Mouse (Mus musculus) neutrophil, adult 5-6 weeks (primary cell): ENCODE results near the gene Mrgprh. TPM values are rescaled to one million over a fixed set of nuclear protein-coding genes. Genes with fewer than 3 reads are reported as not detected.

Experiments
- ATAC-seq: fragments of 151-379, 151-347 bp; 2 replicates; pipeline ENCODE4 v1.8.0; 2017; ENCODE audit warnings: mild to moderate bottlenecking, moderate TSS enrichment; ENCODE audit not compliant: insufficient number of reproducible peaks, poor library complexity, low FRiP score, severe bottlenecking; ENCODE audit errors: extremely low read depth
- total RNA-seq: library from RNA; stranded (forward); fragments of 200-1000 nt; gene quantifications from 2 replicates; pipeline ENCODE4 v1.2.3, GENCODE M21; 2017

The Mrgprh gene
- not detected in 2 replicates for total RNA-seq

- no peak for ATAC-seq
These were observed at the start of gene Mrgprh for GRCm38 (mm10) chr17:12875734-12876133. Mrgprh (plus strand) TSS chr17:12876034.

- no peak for ATAC-seq
These were observed 45.5 kb upstream of the Mrgprh start for GRCm38 (mm10) chr17:12830351-12830750.

DNA sequence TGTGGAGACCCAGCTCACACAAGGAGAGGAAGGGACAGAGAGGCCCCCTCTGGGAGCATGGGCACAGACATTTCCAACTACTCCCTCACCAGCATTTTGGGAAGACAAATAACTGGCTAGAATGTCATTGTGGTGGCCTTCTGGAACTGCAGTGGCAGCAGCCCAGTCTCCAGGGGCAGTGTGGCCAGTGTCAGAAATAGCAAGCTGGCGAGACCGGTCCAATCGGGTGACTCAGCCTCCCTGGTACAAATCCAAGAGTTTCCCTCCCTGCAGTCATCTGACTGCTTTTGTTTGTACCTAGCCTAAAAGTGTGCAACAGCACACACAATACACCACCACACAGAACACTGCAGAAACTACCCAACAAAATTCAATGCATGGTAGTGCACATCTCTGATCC is 43.6 kb upstream of the Mrgprh start:
- no peak for ATAC-seq

GRCm38 (mm10) chr17:12832657-12833056 is 43.2 kb upstream of the Mrgprh start:
- no peak for ATAC-seq

DNA sequence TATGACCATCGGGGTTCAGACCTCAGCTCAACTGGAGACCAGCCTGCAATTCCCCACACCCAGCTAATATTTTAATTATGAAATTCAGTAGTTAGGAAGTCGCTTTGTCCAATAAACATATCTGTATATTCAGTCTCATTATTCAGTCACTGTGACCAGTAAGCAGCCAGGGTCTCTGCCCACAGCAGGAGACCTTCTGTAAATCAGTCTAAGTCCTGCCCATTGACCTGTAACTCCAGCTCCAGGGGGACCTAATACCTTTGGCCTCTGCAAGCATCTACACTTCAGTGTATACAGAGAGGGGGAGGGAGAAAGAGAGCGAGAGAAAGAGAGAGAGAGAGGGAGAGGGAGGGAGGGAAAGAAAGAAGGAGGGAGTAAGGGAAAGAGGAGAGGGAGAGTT is 41.5 kb upstream of the Mrgprh start:
- ATAC-seq = no peak

- ATAC-seq = no peak
These were observed 41.0 kb upstream of the Mrgprh start for GRCm38 (mm10) chr17:12834826-12835225.

DNA sequence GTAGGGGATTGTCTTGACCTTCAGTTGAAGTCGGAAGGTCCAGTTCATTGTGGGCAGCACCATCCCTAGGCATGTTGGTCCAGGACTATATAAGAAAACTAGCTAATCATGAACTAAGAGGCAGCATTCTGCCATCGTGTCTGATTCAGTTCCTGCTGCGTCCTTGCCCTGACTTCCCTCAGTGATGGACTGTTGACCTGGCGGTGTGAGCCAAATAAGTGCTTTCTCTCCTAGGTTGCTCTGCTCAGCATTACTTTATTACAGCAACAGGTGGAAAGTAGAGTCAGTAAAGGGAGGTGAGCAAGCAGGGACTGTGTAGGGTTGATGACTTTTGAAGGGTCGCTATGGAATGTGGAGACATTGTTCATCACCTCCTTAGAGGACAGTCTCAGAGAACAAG is 40.1 kb upstream of the Mrgprh start:
- no peak for ATAC-seq

DNA sequence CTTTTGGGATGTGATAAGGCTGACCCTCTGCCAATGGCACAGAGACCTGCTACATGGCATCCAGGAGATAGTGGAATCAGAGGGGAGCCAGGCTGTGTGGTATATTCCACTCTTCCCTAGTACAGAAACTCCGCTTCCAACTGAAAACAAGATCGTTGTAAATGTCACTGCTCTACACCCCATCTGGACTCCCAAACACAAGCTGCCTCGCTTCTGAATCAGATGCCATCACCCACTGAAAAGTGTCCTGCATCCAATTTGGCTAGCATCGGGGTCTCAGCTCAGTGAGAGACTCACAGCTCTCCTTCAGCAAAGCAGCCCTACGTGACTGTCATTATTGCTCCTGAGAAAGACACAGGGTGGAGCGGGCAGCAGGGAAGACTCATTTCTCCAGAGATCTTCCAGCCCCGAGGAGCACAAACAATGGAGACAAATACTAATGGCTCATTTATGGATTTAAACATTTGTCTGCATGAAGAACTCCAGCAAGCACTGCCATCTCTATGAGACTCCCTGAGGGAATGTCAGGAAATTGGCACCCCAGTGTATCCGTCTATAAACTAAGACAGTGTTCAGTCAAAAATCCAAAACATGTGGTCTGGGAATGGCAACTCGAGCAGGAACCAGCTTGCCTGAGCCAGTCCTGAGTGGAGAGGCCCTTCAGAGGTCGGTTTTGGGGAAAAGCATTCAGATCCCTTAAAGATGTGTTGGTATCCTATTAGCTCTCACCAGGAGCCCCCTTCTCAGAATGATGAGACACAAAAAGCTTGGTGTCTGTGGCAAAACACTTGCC is 36.2 kb upstream of the Mrgprh start:
- no peak for ATAC-seq

- no peak for ATAC-seq
These were observed 32.0 kb upstream of the Mrgprh start for GRCm38 (mm10) chr17:12843826-12844225.

DNA sequence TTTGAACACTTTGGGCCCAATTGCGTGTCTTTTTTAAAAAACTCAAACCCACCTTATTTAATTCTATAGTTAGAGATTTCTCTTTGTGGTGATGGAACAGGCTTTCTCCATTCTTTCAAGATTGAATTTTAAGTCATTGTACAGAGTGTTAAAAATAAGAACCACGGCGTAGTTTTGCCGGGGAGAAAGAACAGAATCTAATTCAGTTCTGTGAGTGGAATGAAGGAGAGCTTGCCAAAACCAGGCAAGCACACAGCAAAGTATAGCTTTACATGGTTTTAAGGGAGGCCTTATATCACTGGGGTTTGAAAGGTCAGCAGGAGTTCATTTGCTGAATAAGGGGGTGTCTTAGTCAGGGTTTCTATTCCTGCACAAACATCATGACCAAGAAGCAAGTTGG is 31.3 kb upstream of the Mrgprh start:
- ATAC-seq = no peak

GRCm38 (mm10) chr17:12845862-12846261 is 30.0 kb upstream of the Mrgprh start:
- no peak for ATAC-seq

GRCm38 (mm10) chr17:12846474-12846873 is 29.4 kb upstream of the Mrgprh start:
- no peak for ATAC-seq

DNA sequence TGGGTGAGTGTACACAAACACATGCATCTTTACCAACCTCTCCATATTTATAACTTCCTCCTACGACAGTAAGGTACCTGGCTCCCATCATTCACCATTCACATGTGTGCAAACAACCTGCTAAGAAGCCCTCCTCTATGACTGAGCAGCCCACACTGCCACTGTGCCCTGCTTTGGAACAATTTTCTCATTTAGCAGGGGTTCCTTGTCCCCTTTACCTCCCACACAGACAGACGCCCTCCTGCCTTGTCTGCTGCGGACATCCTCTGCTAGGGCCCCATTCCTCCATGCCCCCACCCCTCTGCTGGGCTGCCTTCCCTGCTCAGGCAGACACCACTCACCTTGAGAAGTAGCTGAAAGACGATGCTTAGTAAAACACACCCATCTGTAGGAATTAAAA is 28.1 kb upstream of the Mrgprh start:
- no peak for ATAC-seq

GRCm38 (mm10) chr17:12849778-12850382 is 26.0 kb upstream of the Mrgprh start:
- ATAC-seq = no peak

DNA sequence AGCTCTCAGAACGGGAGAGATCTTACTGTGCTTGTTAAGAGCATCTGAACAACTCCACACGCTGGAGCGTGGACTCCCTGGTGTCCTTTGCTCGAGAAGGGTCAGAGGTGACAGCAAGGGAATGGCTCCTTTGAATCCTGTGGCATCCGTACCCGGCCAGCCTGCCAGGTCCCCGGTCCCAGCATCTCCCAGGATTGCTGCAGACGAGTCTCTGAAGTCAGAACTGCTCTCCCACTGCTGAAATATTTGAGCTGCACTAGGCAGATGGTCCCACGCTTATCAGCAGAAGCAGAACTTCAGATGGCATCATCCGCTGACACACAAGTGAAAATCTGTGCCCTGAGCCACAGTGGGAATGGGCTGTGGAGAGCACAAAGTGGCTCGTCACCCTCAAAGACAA is 24.1 kb upstream of the Mrgprh start:
- ATAC-seq = no peak

DNA sequence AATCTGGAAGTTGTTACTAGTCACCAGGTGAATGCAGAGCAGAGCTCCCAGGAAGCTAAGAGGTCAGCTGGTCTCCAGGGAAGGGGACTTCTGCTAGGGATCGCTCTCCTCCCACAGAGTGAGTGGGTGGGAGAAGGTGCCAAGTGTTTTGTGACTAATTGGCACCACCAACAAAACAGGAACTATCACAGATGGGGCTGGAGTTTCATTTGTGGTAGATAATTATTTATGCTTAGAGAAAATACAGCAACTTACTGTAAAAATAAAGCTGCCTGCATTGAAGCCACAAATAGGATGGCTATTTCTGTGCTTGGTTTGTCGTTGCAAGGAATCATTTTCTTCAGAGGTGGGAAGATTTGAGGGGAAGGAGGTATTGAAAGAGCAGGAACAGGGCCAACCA is 22.0 kb upstream of the Mrgprh start:
- no peak for ATAC-seq

DNA sequence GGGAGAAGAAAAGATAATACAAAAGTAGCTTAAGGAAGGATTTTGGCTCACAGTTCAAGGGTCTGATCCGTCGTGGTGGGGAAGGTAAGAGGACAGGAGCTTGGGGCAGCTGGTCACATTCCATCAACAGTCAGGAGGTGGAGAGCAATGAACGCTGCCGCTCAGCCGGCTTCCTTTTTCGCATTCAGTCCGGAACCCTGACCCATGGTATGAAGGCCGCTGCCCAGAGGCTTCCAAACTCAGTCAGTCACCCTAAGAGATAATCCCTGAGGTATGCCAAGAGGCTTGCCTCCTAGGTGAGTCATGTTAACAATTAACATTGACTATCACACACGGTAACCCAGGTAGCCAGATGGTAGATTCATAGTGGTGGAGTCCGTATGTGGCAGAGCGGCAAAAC is 21.4 kb upstream of the Mrgprh start:
- ATAC-seq = no peak

GRCm38 (mm10) chr17:12857395-12857794 is 18.4 kb upstream of the Mrgprh start:
- no peak for ATAC-seq

DNA sequence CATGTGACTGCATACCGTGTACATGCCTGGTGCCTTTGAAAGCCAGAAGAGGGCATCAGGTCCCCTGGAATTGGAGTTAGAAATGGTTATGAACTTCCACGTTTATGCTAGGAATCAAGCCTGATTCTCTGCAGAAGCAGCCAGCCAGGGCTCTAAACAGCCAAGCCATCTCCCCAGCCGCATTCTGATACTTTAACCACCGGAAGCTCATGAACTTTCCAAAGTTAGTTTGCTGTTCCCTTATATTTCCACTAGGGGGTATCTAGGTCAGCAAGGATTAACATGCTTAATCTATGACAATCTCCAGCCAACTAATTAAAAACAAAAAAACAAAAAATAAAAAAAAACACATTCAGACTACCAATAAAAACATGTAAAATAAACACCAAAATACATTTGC is 17.8 kb upstream of the Mrgprh start:
- 0 out of 2 replicates have a peak, but pooled peaks have one; percentile 33 for ATAC-seq

GRCm38 (mm10) chr17:12859006-12859520 is 16.8 kb upstream of the Mrgprh start:
- no peak for ATAC-seq
